Mouse (Mus musculus): ENCODE measurements around the gene St3gal6.
"Not testable (repeated sequence)": the region's sequence is repeated elsewhere in the genome, so short reads cannot be mapped to it uniquely, and the experiment has no call there.

The St3gal6 gene

GRCm38 (mm10) chr16:58476363-58476762, 47.7 kb downstream of the St3gal6 start:
- no peak for DNase-seq (ENCODE audit: low read depth, low spot score)

- DNase-seq (ENCODE audit: low read depth, low spot score), result no peak
These were observed 48.4 kb downstream of the St3gal6 start for GRCm38 (mm10) chr16:58475544-58476154.

- no peak for DNase-seq (ENCODE audit: low read depth, low spot score)
These were observed 49.2 kb downstream of the St3gal6 start for GRCm38 (mm10) chr16:58474875-58475274.

- no peak for DNase-seq (ENCODE audit: low read depth, low spot score)
These were observed 53.2 kb downstream of the St3gal6 start for GRCm38 (mm10) chr16:58470841-58471240.

GRCm38 (mm10) chr16:58470061-58470460, 54.0 kb downstream of the St3gal6 start:
- DNase-seq (ENCODE audit: low read depth, low spot score), result no peak

GRCm38 (mm10) chr16:58465412-58465811, 58.6 kb downstream of the St3gal6 start:
- DNase-seq (ENCODE audit: low read depth, low spot score), result no peak

- DNase-seq (ENCODE audit: low read depth, low spot score), result no peak
These were observed 60.0 kb downstream of the St3gal6 start for GRCm38 (mm10) chr16:58464051-58464450.

GRCm38 (mm10) chr16:58462519-58462918, 61.5 kb downstream of the St3gal6 start:
- DNase-seq (ENCODE audit: low read depth, low spot score), result no peak

- DNase-seq (ENCODE audit: low read depth, low spot score), result no peak
These were observed 62.1 kb downstream of the St3gal6 start for GRCm38 (mm10) chr16:58461856-58462518.

- DNase-seq (ENCODE audit: low read depth, low spot score), result no peak
These were observed 63.7 kb downstream of the St3gal6 start for GRCm38 (mm10) chr16:58460386-58460785.

GRCm38 (mm10) chr16:58459966-58460365, 64.1 kb downstream of the St3gal6 start:
- not testable (repeated sequence) for DNase-seq (ENCODE audit: low read depth, low spot score)

- DNase-seq (ENCODE audit: low read depth, low spot score), result no peak
These were observed 67.1 kb downstream of the St3gal6 start for GRCm38 (mm10) chr16:58456991-58457390.

GRCm38 (mm10) chr16:58456445-58456844, 67.6 kb downstream of the St3gal6 start:
- no peak for DNase-seq (ENCODE audit: low read depth, low spot score)

GRCm38 (mm10) chr16:58455118-58455517, 68.9 kb downstream of the St3gal6 start:
- no peak for DNase-seq (ENCODE audit: low read depth, low spot score)

- DNase-seq (ENCODE audit: low read depth, low spot score), result peak; percentile 47
These were observed 69.4 kb downstream of the St3gal6 start for GRCm38 (mm10) chr16:58454617-58455016.

GRCm38 (mm10) chr16:58453820-58454219, 70.2 kb downstream of the St3gal6 start:
- DNase-seq (ENCODE audit: low read depth, low spot score), result no peak

- DNase-seq (ENCODE audit: low read depth, low spot score), result no peak
These were observed 70.9 kb downstream of the St3gal6 start for GRCm38 (mm10) chr16:58453138-58453537.

GRCm38 (mm10) chr16:58451647-58452046, 72.4 kb downstream of the St3gal6 start:
- no peak for DNase-seq (ENCODE audit: low read depth, low spot score)

- no peak for DNase-seq (ENCODE audit: low read depth, low spot score)
These were observed 73.4 kb downstream of the St3gal6 start for GRCm38 (mm10) chr16:58450648-58451047.

GRCm38 (mm10) chr16:58449073-58449472, 75.0 kb downstream of the St3gal6 start:
- DNase-seq (ENCODE audit: low read depth, low spot score), result no peak

- no peak for DNase-seq (ENCODE audit: low read depth, low spot score)
These were observed 77.5 kb downstream of the St3gal6 start for GRCm38 (mm10) chr16:58446281-58447259.

GRCm38 (mm10) chr16:58444735-58445134, 79.3 kb downstream of the St3gal6 start:
- DNase-seq (ENCODE audit: low read depth, low spot score), result no peak
